In genomic region chr1:93731880-93732281, GRCm38 (mm10) we compare ENCODE assay signal across 9 mouse cellular contexts. TPM values are rescaled to one million over a fixed set of nuclear protein-coding genes. Genes with fewer than 3 reads are reported as not detected.
DNase-seq lines count a peak whose midpoint lies in the region; ATAC-seq and TF ChIP-seq lines count a peak whose summit lies in the region.
"Had no signal": no experiment of that assay in that cellular context is flagged by ENCODE, and none has a peak within 500 bp of the region (broad histone marks: within the 10 kb centered on the region; RNA-seq: fewer than 3 reads in every experiment).

No protein-coding gene starts in this region.

- peak overlapping the region; percentile 47 for H3K4me2 ChIP-seq in intestine, postnatal 0 days (replicated peaks; ENCODE audit: low read depth)

- no peaks in the 10 kb centered on the region for H3K9me3 ChIP-seq in intestine, postnatal 0 days (ENCODE audit: control insufficient read depth)

- no peaks in the 10 kb centered on the region; the same call in 1 of the 2 replicates for H3K4me1 ChIP-seq in intestine, postnatal 0 days (replicated peaks; ENCODE audit: control insufficient read depth, insufficient read depth, low read length)

- no peaks in the 10 kb centered on the region for H3K27me3 ChIP-seq in intestine, postnatal 0 days (replicated peaks; ENCODE audit: control insufficient read depth, insufficient read depth, low read length)

- ATAC-seq in intestine, postnatal 0 days: peak; percentile 57; the same call in 1 of the 2 replicates

- H3K4me3 ChIP-seq in left cerebral cortex, adult 2 months: peak overlapping the region; percentile 24; the same call in 1 of the 2 replicates
- 0 out of 2 replicates have a peak overlapping the region, but pooled peaks have one; percentile 16 for H3K4me3 ChIP-seq in intestine, postnatal 0 days (ENCODE audit: low read depth, low read length)

- peak overlapping the region; percentile 24; the same call in 1 of the 2 replicates for H3K27ac ChIP-seq in left cerebral cortex, adult 2 months
- H3K27ac ChIP-seq in intestine, postnatal 0 days (ENCODE audit: low read depth, low read length): no peak overlapping the region
- H3K27ac ChIP-seq: liver, embryonic 14.5 days had no signal

- intact Hi-C loops in left cerebral cortex, adult 2 months (cut with DNase I): no loop called here

- no peak overlapping the region for H3K9ac ChIP-seq in intestine, postnatal 0 days (ENCODE audit: low read depth, low read length)
- H3K9ac ChIP-seq: liver, embryonic 14.5 days had no signal

- peak; percentile 33 for DNase-seq in cerebellum, adult 11-12 months
- no peak for DNase-seq in cerebellum, adult 11 months
- DNase-seq in left cerebral cortex, adult 2 months (ENCODE audit: extremely low spot score in 1 of 2, low spot score in 2 of 2): no peak
- DNase-seq in left cerebral cortex, adult 8-10 months (ENCODE audit: low spot score in 2 of 2): no peak
- peak; percentile 41 for DNase-seq in retina, embryonic 14.5 days (ENCODE audit: low spot score)
- no peak for DNase-seq in adrenal gland, adult 2 months
- DNase-seq in urinary bladder, postnatal 36 days (ENCODE audit: low spot score in 2 of 2): no peak

- TF ChIP-seq CTCF in left cerebral cortex, adult 2 months (IDR thresholded peaks at IDR 0.05): no peak
- TF ChIP-seq CTCF in intestine, postnatal 0 days (IDR thresholded peaks at IDR 0.05; ENCODE audit: low read depth): no peak

- 24% methylated on average over 3 of the region's 3 CpGs for WGBS in intestine, postnatal 0 days

- H3K36me3 ChIP-seq in intestine, postnatal 0 days (ENCODE audit: control insufficient read depth, insufficient read depth): peaks cover 4% of the 10 kb centered on the region; the same call in 1 of the 2 replicates

RNA-seq across cellular contexts. Expression of gene Atg4b, which starts 19.4 kb away (rescaled TPM):
- 10 to 100 TPM; 79.7 to 89.7 TPM for total RNA-seq in left cerebral cortex, adult 2 months (2021)
- total RNA-seq in left cerebral cortex, adult 8-10 months (2022): 10 to 100 TPM; 77.7 to 85.0 (median 79.6) TPM
- 66.7 and 66.9 TPM in 2 replicates for polyA plus RNA-seq in intestine, postnatal 0 days (2015; fragmentation: Nextera tagmentation; extraction: Ambion mirVana)
- 10 to 100 TPM; 73.5 to 87.9 TPM for total RNA-seq in adrenal gland, adult 2 months (2021)
- 43.7 and 50.8 TPM in 2 replicates for polyA plus RNA-seq in adrenal gland, adult 2 months (2012; rRNA removed)

RNA-seq across cellular contexts. Expression of gene Thap4, which starts 22.8 kb away (rescaled TPM):
- total RNA-seq in left cerebral cortex, adult 2 months (2021): 10 to 100 TPM; 42.0 to 44.4 TPM
- total RNA-seq in left cerebral cortex, adult 8-10 months (2022): 10 to 100 TPM; 33.6 to 45.6 (median 42.1) TPM
- polyA plus RNA-seq in intestine, postnatal 0 days (2015; fragmentation: Nextera tagmentation; extraction: Ambion mirVana): 56.6 and 59.0 TPM in 2 replicates
- total RNA-seq in adrenal gland, adult 2 months (2021): 10 to 100 TPM; 49.2 to 52.0 TPM
- polyA plus RNA-seq in adrenal gland, adult 2 months (2012; rRNA removed): 44.0 and 45.1 TPM in 2 replicates

RNA-seq across cellular contexts. Expression of gene Bok, which starts 46.4 kb away (rescaled TPM):
- total RNA-seq in left cerebral cortex, adult 2 months (2021): 10 to 100 TPM; 33.2 to 35.8 TPM
- 10 to 100 TPM; 26.6 to 35.9 (median 30.8) TPM for total RNA-seq in left cerebral cortex, adult 8-10 months (2022)
- 54.4 and 57.2 TPM in 2 replicates for polyA plus RNA-seq in intestine, postnatal 0 days (2015; fragmentation: Nextera tagmentation; extraction: Ambion mirVana)
- total RNA-seq in adrenal gland, adult 2 months (2021): 10 to 100 TPM in 1 of 2 experiments, 1 to 10 TPM in 1; 8.9 to 16.4 TPM
- 54.5 and 93.1 TPM in 2 replicates for polyA plus RNA-seq in adrenal gland, adult 2 months (2012; rRNA removed)

Comparison
In these comparisons a context has a peak if more than half of its experiments do, and no peak if none do; other contexts are left out.
1. DNase-seq: peak in cerebellum, adult 11-12 months (single experiment) and retina, embryonic 14.5 days (single experiment); none in cerebellum, adult 11 months (single experiment), left cerebral cortex, adult 2 months (0 of 2), left cerebral cortex, adult 8-10 months (0 of 2), adrenal gland, adult 2 months (single experiment) and urinary bladder, postnatal 36 days (0 of 2).